ENCODE assay signal across 11 mouse cellular contexts in the genomic region with DNA sequence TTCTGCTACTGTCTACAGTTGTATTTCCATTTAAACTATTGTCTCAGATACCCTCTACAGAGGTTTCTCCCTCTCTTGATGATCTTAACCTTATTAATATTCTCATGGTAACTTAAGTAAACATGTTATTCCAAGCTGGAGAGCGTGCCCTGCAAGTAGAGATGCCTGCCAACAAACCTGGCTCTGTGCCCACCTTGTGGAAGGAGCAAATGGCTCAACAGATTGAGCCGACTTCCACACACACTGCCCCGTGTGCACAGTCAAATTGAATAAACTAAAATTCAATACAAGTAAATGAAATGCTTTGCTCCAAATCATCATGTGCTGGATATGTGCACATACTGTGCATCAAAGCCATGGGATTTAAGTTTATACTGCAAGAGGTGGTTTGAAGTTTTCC. TPM values are rescaled to one million over a fixed set of nuclear protein-coding genes. Genes with fewer than 3 reads are reported as not detected.
DNase-seq lines count a peak whose midpoint lies in the region; TF ChIP-seq lines count a peak whose summit lies in the region.
"Had no signal": no experiment of that assay in that cellular context is flagged by ENCODE, and none has a peak within 500 bp of the region (broad histone marks: within the 10 kb centered on the region; RNA-seq: fewer than 3 reads in every experiment).

No protein-coding gene starts in this region.

- H3K27me3 ChIP-seq in thymus, adult 2 months (ENCODE audit: control insufficient read depth, insufficient read depth, low read length) = no peaks in the 10 kb centered on the region
- H3K27me3 ChIP-seq: CH12.LX; midbrain, embryonic 12.5 days had no signal

- no peaks in the 10 kb centered on the region for H3K4me1 ChIP-seq in thymus, adult 2 months (replicated peaks; ENCODE audit: control insufficient read depth, insufficient read depth, low read length)
- H3K4me1 ChIP-seq: midbrain, embryonic 12.5 days had no signal

- no peak overlapping the region for H3K4me3 ChIP-seq in thymus, adult 2 months (ENCODE audit: control insufficient read depth, insufficient read depth, low read length)
- H3K4me3 ChIP-seq: midbrain, embryonic 12.5 days had no signal

- H3K27ac ChIP-seq in thymus, adult 2 months (ENCODE audit: control insufficient read depth, insufficient read depth, low read length) = no peak overlapping the region
- H3K27ac ChIP-seq: midbrain, embryonic 12.5 days had no signal

- no peak for TF ChIP-seq CTCF in thymus, adult 2 months (IDR thresholded peaks at IDR 0.05; ENCODE audit: borderline replicate concordance, control insufficient read depth, extremely low read depth, insufficient read depth, low read length, poor library complexity)

- H3K36me3 ChIP-seq in thymus, adult 2 months (ENCODE audit: control insufficient read depth, insufficient read depth, low read length) = no peaks in the 10 kb centered on the region
- H3K36me3 ChIP-seq: midbrain, embryonic 12.5 days had no signal

- WGBS in thymus, adult 2 months = 77% methylated on average over 3 of the region's 3 CpGs

- peak; percentile 16 for DNase-seq in heart, adult 8-10 months (ENCODE audit: low spot score)
- no peak for DNase-seq in heart, adult 11 months
- DNase-seq in adrenal gland, adult (ENCODE audit: inconsistent age in 2 of 2, low spot score in 1 of 2) = peak; percentile 24 to 67
- peak; percentile 97 to 99 for DNase-seq in cerebellum, postnatal 14 days
- DNase-seq in kidney, postnatal 36 days = peak; percentile 55 to 85
- DNase-seq in lung, postnatal 14 days = peak; percentile 69
- DNase-seq in thymus, adult 2 months = no peak
- no peak for DNase-seq in c-Kit-positive CD71-positive TER-119-positive erythroid progenitor cells, embryonic 14.5 days (ENCODE audit: low spot score)

- no peak for TF ChIP-seq POLR2A in thymus, adult 2 months (IDR thresholded peaks at IDR 0.05; ENCODE audit: control insufficient read depth, extremely low read depth, insufficient read depth, low read length, poor library complexity)

RNA-seq across cellular contexts. Expression of gene Klrg1, which starts 14.1 kb away (rescaled TPM):
- not detected for total RNA-seq in heart, adult 8-10 months (2022)
- 0.20 and 0.28 TPM in 2 replicates for polyA plus RNA-seq in thymus, adult 2 months (2012; rRNA removed)
- total RNA-seq: hematopoietic stem cell, adult 5-6 weeks had no signal

RNA-seq across cellular contexts. Expression of gene M6pr, which starts 40.0 kb away (rescaled TPM):
- 10 to 100 TPM; 43.1 to 44.9 (median 44.1) TPM for total RNA-seq in heart, adult 8-10 months (2022)
- polyA plus RNA-seq in thymus, adult 2 months (2012; rRNA removed) = 72.4 and 81.4 TPM in 2 replicates

Comparison
In these comparisons a context has a peak if more than half of its experiments do, and no peak if none do; other contexts are left out.
1. DNase-seq: peak in heart, adult 8-10 months (single experiment), adrenal gland, adult (2 of 2), cerebellum, postnatal 14 days (2 of 2), kidney, postnatal 36 days (2 of 2) and lung, postnatal 14 days (single experiment); none in heart, adult 11 months (single experiment), thymus, adult 2 months (single experiment) and c-Kit-positive CD71-positive TER-119-positive erythroid progenitor cells, embryonic 14.5 days (single experiment).